Mouse (Mus musculus) forebrain, embryonic 10.5 days (tissue): ENCODE measurements at regions not wholly inside any gene's neighbourhood (a gene's known extent, or its start where the extent isn't known, plus 50 kb on each side); places are given as distances from the start of the nearest gene placed in this dataset.
"Not testable (repeated sequence)": the region's sequence is repeated elsewhere in the genome, so short reads cannot be mapped to it uniquely, and the experiment has no call there.

Experiments
- DNase-seq: peaks from one replicate; pipeline ENCODE4 v3.0.0-alpha.2; 2017; ENCODE audit warnings: low spot score; ENCODE audit errors: extremely low spot score
- H3K27ac ChIP-seq: fragments of 300-500 bp; sonication (generic); 2 replicates; pipeline ENCODE4 v1.5.1; 2016; ENCODE audit warnings: mild to moderate bottlenecking
- H3K27me3 ChIP-seq: fragments of 300-500 bp; sonication (generic); 2 replicates; pipeline ENCODE4 v1.6.1; 2016; ENCODE audit warnings: mild to moderate bottlenecking; ENCODE audit not compliant: poor library complexity, severe bottlenecking
- H3K36me3 ChIP-seq: fragments of 300-500 bp; sonication (generic); replicated peaks from 2 replicates; pipeline ENCODE4 v1.6.1; 2016; ENCODE audit warnings: mild to moderate bottlenecking, moderate library complexity
- H3K4me1 ChIP-seq: fragments of 300-500 bp; sonication (generic); 2 replicates; pipeline ENCODE4 v1.6.1; 2016
- H3K4me3 ChIP-seq: fragments of 300-500 bp; sonication (generic); 2 replicates; pipeline ENCODE4 v1.5.1; 2016; ENCODE audit warnings: mild to moderate bottlenecking, moderate library complexity
- H3K9me3 ChIP-seq: fragments of 300-500 bp; sonication (generic); 2 replicates; pipeline ENCODE4 v1.6.1; 2016; ENCODE audit warnings: mild to moderate bottlenecking, moderate library complexity
- WGBS: fragments of 180-500 bp; shearing (Covaris S2); methylation state at CpG from one replicate; pipeline ENCODE4 v1.1.7; 2016; 5-methylcytosine and 5-hydroxymethylcytosine counted together

- Histone ChIP-seq H3K27me3 (no peaks in the 10 kb centered on the region), H3K4me1 (peaks cover 10% of the 10 kb centered on the region), H3K9me3 (no peaks in the 10 kb centered on the region), H3K4me3 (no peak overlapping the region), H3K36me3 (no peaks in the 10 kb centered on the region), H3K27ac (no peak overlapping the region)
- DNase-seq: no peak
- WGBS: 89% methylated on average over 7 of the region's 7 CpGs
Measured at GRCm38 (mm10) chr17:50346451-50347192, 53.2 kb upstream of the Dazl start.

GRCm38 (mm10) chr17:50353818-50354217, 60.4 kb upstream of the Dazl start:
- DNase-seq, H3K4me3 ChIP-seq: not testable (repeated sequence)
- 63% methylated on average over 2 of the region's 2 CpGs for WGBS

GRCm38 (mm10) chr17:50354357-50354756, 60.9 kb upstream of the Dazl start:
- Histone ChIP-seq H3K27ac (no peak overlapping the region), H3K9me3 (no peaks in the 10 kb centered on the region; the same call in 1 of the 2 replicates), H3K36me3 (no peaks in the 10 kb centered on the region), H3K4me1 (no peaks in the 10 kb centered on the region), H3K27me3 (no peaks in the 10 kb centered on the region), H3K4me3 (no peak overlapping the region)
- DNase-seq: no peak
- WGBS: 96% methylated on average over 6 of the region's 6 CpGs

More at GRCm38 (mm10) chr17:50353818-50354217, 60.4 kb upstream of the Dazl start:
- not testable (repeated sequence) for H3K27ac ChIP-seq, H3K9me3 ChIP-seq, H3K4me1 ChIP-seq, H3K27me3 ChIP-seq, H3K36me3 ChIP-seq

GRCm38 (mm10) chr17:50361657-50362233, 68.3 kb upstream of the Dazl start:
- Histone ChIP-seq H3K27me3 (no peaks in the 10 kb centered on the region), H3K27ac (no peak overlapping the region), H3K4me3 (no peak overlapping the region), H3K9me3 (no peaks in the 10 kb centered on the region), H3K36me3 (no peaks in the 10 kb centered on the region), H3K4me1 (no peaks in the 10 kb centered on the region)
- no peak for DNase-seq
- WGBS: 84% methylated on average over 9 of the region's 9 CpGs

- Histone ChIP-seq H3K27ac (no peak overlapping the region), H3K4me1 (no peaks in the 10 kb centered on the region), H3K9me3 (no peaks in the 10 kb centered on the region), H3K27me3 (no peaks in the 10 kb centered on the region), H3K36me3 (no peaks in the 10 kb centered on the region), H3K4me3 (no peak overlapping the region)
- 87% methylated on average over 7 of the region's 7 CpGs for WGBS
- no peak for DNase-seq
Measured at GRCm38 (mm10) chr17:50365396-50365795, 72.0 kb upstream of the Dazl start.

- no peak overlapping the region for H3K4me3 ChIP-seq
- no peak for DNase-seq
- H3K27me3 ChIP-seq: no peaks in the 10 kb centered on the region
- no peaks in the 10 kb centered on the region for H3K4me1 ChIP-seq
- no peaks in the 10 kb centered on the region for H3K9me3 ChIP-seq
- H3K27ac ChIP-seq: no peak overlapping the region
- WGBS: 78% methylated on average over 5 of the region's 5 CpGs
- H3K36me3 ChIP-seq: no peaks in the 10 kb centered on the region
Measured at GRCm38 (mm10) chr17:50366181-50366580, 72.7 kb upstream of the Dazl start.

- no peak overlapping the region for H3K4me3 ChIP-seq
Measured at GRCm38 (mm10) chr17:50369216-50369875, 75.9 kb upstream of the Dazl start.

GRCm38 (mm10) chr17:50370484-50370883, 77.0 kb upstream of the Dazl start:
- no peaks in the 10 kb centered on the region for H3K9me3 ChIP-seq
- H3K36me3 ChIP-seq: no peaks in the 10 kb centered on the region
- DNase-seq: no peak
- H3K27me3 ChIP-seq: no peaks in the 10 kb centered on the region
- no peak overlapping the region for H3K27ac ChIP-seq
- WGBS: 82% methylated on average over 1 of the region's 1 CpGs
- no peak overlapping the region for H3K4me3 ChIP-seq
- no peaks in the 10 kb centered on the region for H3K4me1 ChIP-seq

More at GRCm38 (mm10) chr17:50369216-50369875, 75.9 kb upstream of the Dazl start:
- H3K27ac ChIP-seq: no peak overlapping the region
- no peaks in the 10 kb centered on the region for H3K27me3 ChIP-seq
- no peaks in the 10 kb centered on the region for H3K36me3 ChIP-seq
- 86% methylated on average over 6 of the region's 6 CpGs for WGBS
- H3K9me3 ChIP-seq: no peaks in the 10 kb centered on the region
- DNase-seq: no peak
- H3K4me1 ChIP-seq: no peaks in the 10 kb centered on the region

- H3K27ac ChIP-seq: no peak overlapping the region
- no peaks in the 10 kb centered on the region for H3K27me3 ChIP-seq
- 76% methylated on average over 5 of the region's 5 CpGs for WGBS
- H3K4me1 ChIP-seq: no peaks in the 10 kb centered on the region
- H3K4me3 ChIP-seq: no peak overlapping the region
- no peaks in the 10 kb centered on the region for H3K9me3 ChIP-seq
- no peak for DNase-seq
- no peaks in the 10 kb centered on the region for H3K36me3 ChIP-seq
Measured at GRCm38 (mm10) chr17:50373496-50374141, 80.2 kb upstream of the Dazl start.

- H3K27me3 ChIP-seq: no peaks in the 10 kb centered on the region
- no peak for DNase-seq
- no peak overlapping the region for H3K27ac ChIP-seq
- no peak overlapping the region for H3K4me3 ChIP-seq
- 0 out of 2 replicates have a peak, but pooled peaks cover 4% of the 10 kb centered on the region for H3K4me1 ChIP-seq
- H3K9me3 ChIP-seq: no peaks in the 10 kb centered on the region
- 84% methylated on average over 3 of the region's 3 CpGs for WGBS
- no peaks in the 10 kb centered on the region for H3K36me3 ChIP-seq
Measured at GRCm38 (mm10) chr17:50375465-50375864, 82.0 kb upstream of the Dazl start.

GRCm38 (mm10) chr17:50376708-50377107, 83.3 kb upstream of the Dazl start:
- no peaks in the 10 kb centered on the region for H3K36me3 ChIP-seq
- 0 out of 2 replicates have a peak, but pooled peaks cover 4% of the 10 kb centered on the region for H3K4me1 ChIP-seq
- no peak for DNase-seq
- no peak overlapping the region for H3K27ac ChIP-seq
- H3K9me3 ChIP-seq: no peaks in the 10 kb centered on the region
- WGBS: 92% methylated on average over 8 of the region's 8 CpGs
- no peaks in the 10 kb centered on the region for H3K27me3 ChIP-seq
- H3K4me3 ChIP-seq: no peak overlapping the region

GRCm38 (mm10) chr17:50378141-50378727, 84.8 kb upstream of the Dazl start:
- Histone ChIP-seq H3K4me3 (no peak overlapping the region), H3K27ac (no peak overlapping the region), H3K36me3 (no peaks in the 10 kb centered on the region), H3K9me3 (no peaks in the 10 kb centered on the region), H3K4me1 (0 out of 2 replicates have a peak, but pooled peaks cover 4% of the 10 kb centered on the region), H3K27me3 (no peaks in the 10 kb centered on the region)
- WGBS: 95% methylated on average over 3 of the region's 3 CpGs
- no peak for DNase-seq
